Mouse (Mus musculus): ENCODE data around the gene Dhx16.
"Not testable (repeated sequence)": the region's sequence is repeated elsewhere in the genome, so short reads cannot be mapped to it uniquely, and the experiment has no call there.

Gene Dhx16

DNA sequence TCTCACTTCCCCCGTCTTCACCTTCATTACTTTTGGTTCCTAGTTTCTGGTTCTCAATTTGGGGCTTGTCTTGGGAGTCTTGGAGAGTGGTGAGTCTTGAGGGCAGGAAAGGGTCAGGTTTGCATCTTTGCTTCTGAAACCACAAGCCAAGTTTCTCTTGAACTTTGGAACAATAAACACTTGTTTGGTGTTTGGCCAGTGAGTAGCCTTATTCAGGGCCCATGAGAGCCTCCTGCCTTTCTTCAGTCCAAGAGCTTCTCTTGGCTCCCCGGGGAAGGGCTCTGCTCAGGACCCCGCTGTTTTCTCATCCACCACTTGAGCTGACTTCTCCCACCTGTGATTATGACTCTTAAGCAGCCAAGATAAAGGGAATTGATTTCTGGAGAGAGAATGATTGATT, 42.9 kb downstream of the Dhx16 start:
- DNase-seq, result no peak

GRCm38 (mm10) chr17:35923281-35923680, 43.7 kb downstream of the Dhx16 start:
- DNase-seq, result no peak

GRCm38 (mm10) chr17:35927471-35927870, 47.9 kb downstream of the Dhx16 start:
- DNase-seq, result no peak

DNA sequence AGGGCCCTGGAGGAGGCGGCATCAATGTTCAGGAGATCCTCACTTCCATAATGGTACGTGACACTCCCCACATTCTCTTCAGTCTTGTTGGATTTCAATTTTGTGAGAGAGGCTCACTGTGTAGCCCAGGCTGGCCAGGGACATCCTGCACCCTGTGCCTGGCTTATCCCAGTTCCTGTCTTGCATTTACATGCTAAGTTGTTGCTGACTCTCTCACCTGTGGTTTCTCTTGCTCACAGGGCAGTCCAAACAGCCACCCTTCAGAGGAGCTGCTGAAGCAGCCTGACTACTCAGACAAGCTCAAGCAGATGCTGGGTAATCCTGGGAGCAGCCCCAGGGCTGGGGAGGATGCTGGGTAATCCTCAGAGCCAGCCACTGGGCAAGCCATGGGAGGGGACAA, 49.9 kb downstream of the Dhx16 start:
- no peak for DNase-seq

DNA sequence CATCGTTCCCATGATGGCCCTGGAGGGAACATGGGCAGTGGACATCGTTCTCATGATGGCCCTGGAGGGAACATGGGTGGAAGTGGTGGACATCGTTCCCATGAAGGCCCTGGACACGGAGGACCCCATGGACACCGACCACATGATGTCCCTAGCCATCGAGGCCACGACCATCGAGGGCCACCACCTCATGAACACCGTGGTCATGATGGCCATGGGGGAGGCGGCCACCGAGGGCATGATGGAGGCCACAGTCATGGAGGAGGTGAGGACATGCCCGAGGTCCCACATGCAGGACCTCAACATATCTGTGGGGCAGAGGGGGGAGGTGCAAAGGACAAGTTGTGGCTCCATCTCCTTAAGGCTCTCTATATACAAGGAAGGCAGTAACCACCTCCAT, 51.0 kb downstream of the Dhx16 start:
- DNase-seq, result no peak

DNA sequence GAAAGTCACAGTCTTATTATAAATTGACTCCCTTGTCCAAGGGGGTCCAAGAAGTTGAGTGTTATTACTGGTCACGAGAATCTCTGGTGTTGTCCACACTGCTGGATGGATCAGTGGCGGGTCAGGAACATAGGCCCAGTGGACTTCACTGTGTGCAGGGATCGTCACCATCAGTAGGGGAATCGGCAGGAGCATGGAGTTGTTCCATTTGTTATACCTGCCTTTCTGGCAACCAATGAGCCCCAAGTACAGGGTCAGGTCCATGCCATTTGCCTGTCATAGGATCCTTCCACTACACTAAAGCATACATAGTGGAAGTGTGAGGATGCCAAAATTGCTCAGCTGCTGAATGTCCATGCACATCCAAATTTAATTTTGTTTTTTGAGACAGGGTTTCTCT, 53.0 kb downstream of the Dhx16 start:
- DNase-seq, result no peak

- not testable (repeated sequence) for DNase-seq
Observed at GRCm38 (mm10) chr17:35935763-35936162, 56.1 kb downstream of the Dhx16 start.

DNA sequence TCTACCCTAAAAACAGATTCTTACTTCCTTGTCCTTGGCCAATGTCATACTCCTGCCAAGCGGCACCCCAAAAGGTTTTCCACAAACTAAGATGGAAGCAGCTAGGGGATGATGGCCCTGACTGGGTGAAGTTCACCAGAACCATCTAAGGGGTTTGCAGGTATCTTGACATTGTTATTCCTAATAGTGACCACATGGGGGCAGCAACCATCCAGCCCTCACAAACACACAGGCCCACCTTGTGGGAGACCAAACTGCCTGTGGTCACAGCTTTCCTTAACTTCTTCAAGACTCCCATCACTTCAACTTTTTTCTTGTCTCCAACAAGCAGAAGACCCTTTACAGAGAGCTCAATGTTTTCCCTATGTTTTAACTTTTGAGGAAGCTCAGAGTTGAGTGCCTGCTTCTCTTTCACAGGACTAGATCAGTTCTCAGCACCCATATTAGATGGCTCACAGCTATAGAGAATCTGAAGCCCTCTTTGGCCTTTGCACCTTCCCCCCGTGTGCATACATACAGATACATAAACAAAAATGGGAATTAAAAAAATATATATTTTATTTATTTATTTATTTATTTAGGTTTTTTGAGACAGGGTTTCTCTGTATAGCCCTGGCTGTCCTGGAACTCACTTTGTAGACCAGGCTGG, 58.2 kb downstream of the Dhx16 start:
- DNase-seq, result peak; percentile 50 to 52

DNA sequence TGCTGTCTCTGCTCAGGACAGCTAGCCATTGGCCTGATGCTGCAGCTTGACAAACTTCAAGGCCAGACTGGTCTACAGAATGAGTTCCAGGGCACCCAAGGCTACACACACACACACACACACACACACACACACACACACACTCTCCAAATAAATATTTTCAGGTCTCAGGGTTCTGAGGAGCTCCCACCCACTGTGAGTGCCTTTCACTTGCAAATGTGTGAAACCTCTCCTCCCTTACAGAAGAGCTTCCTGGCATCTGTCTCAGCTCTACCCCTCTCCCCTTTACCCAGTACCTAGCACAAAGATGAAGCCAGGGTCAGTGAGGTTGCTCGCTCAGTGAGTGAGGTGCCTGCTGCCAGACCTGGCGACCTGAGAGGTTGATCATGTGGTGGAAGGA, 59.5 kb downstream of the Dhx16 start:
- no peak for DNase-seq

DNA sequence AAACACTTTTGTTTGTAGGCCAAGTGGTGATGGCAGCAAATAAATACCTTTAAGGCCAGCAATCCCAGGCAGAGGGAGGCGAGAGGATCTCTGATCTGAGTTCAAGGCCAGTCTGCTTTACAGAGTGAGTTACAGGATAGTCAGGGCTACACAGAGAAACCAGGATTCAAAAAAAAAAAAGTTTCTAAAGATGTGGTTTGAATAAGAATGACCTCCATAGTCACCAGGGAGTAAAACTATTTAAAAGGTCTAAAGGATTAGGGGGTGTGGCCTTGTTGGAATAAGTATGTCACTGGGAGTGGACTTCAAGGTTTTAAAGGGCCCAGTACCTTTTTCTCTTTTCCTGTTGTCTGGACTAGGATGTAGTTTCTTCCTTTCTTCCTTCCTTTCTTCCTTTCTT, 60.3 kb downstream of the Dhx16 start:
- no peak for DNase-seq

Data from cerebellum, postnatal 36 days (tissue).